Mouse (Mus musculus) stomach, embryonic 14.5 days (tissue): ENCODE data around the gene Nfib. TPM values are rescaled to one million over a fixed set of nuclear protein-coding genes. Genes with fewer than 3 reads are reported as not detected.

ENCODE experiments used
- ATAC-seq: fragments of 200-750 bp; cut with Nextera tagmentation; 2 replicates; pipeline ENCODE4 v1.8.0; 2017; ENCODE audit warnings: low read depth, moderate TSS enrichment; ENCODE audit not compliant: insufficient number of reproducible peaks, insufficient read depth, low FRiP score
- H3K27ac ChIP-seq: fragments of 300-500 bp; sonication (generic); 2 replicates; pipeline ENCODE4 v1.5.1; 2014; ENCODE audit warnings: mild to moderate bottlenecking, low read length, moderate library complexity, mixed read lengths
- H3K27me3 ChIP-seq: fragments of 300-500 bp; sonication (generic); 2 replicates; pipeline ENCODE4 v1.6.1; 2014; ENCODE audit warnings: low read length, control low read depth, mixed read lengths; ENCODE audit not compliant: control insufficient read depth, insufficient read depth
- H3K36me3 ChIP-seq: fragments of 300-500 bp; sonication (generic); 2 replicates; pipeline ENCODE4 v1.6.1; 2014; ENCODE audit warnings: mild to moderate bottlenecking, control low read depth, low read length, moderate library complexity, mixed read lengths; ENCODE audit not compliant: control insufficient read depth, insufficient read depth
- H3K4me1 ChIP-seq: fragments of 300-500 bp; sonication (generic); 2 replicates; pipeline ENCODE4 v1.6.1; 2014; ENCODE audit warnings: low read length, control low read depth, mixed read lengths; ENCODE audit not compliant: control insufficient read depth, insufficient read depth
- H3K4me2 ChIP-seq: fragments of 300-500 bp; sonication (generic); replicated peaks from 2 replicates; pipeline ENCODE4 v1.6.1; 2014; ENCODE audit warnings: low read depth, low read length, control low read depth
- H3K4me3 ChIP-seq: fragments of 300-500 bp; sonication (generic); 2 replicates; pipeline ENCODE4 v1.5.1; 2014; ENCODE audit warnings: low read depth, low read length, control low read depth
- H3K9ac ChIP-seq: fragments of 300-500 bp; sonication (generic); replicated peaks from 2 replicates; pipeline ENCODE4 v1.6.1; 2014; ENCODE audit warnings: low read depth, mild to moderate bottlenecking, control low read depth, low read length, moderate library complexity, mixed read lengths
- H3K9me3 ChIP-seq: fragments of 300-500 bp; sonication (generic); 2 replicates; pipeline ENCODE4 v1.6.1; 2016; ENCODE audit warnings: low read depth, low read length, control low read depth; ENCODE audit not compliant: control insufficient read depth
- WGBS: fragments of 180-500 bp; shearing (Covaris S2); extraction: QIAGEN DNeasy Blood & Tissue Kit; methylation state at CpG from one replicate; pipeline ENCODE4 v1.1.7; 2014; 5-methylcytosine and 5-hydroxymethylcytosine counted together
- polyA plus RNA-seq: library from polyadenylated mRNA; unstranded; fragments of >200 nt; fragmentation: Nextera tagmentation; extraction: Ambion mirVana; gene quantifications from 2 replicates; pipeline ENCODE4 v1.2.1, GENCODE M21; 2014

The Nfib gene
- polyA plus RNA-seq, 1 experiment from 2014 or later = 94.5 TPM

GRCm38 (mm10) chr4:82461676-82462075 is 243.9 kb downstream of the Nfib start:
- Histone ChIP-seq H3K4me1 (peaks cover 31% of the 10 kb centered on the region), H3K9me3 (no peaks in the 10 kb centered on the region), H3K36me3 (no peaks in the 10 kb centered on the region)

GRCm38 (mm10) chr4:82458895-82459294 is 246.7 kb downstream of the Nfib start:
- Histone ChIP-seq H3K4me2 (no peak overlapping the region), H3K9me3 (no peaks in the 10 kb centered on the region), H3K4me1 (peaks cover 10% of the 10 kb centered on the region), H3K36me3 (no peaks in the 10 kb centered on the region; the same call in 1 of the 2 replicates), H3K27ac (no peak overlapping the region), H3K4me3 (no peak overlapping the region), H3K9ac (no peak overlapping the region), H3K27me3 (no peaks in the 10 kb centered on the region)
- 94% methylated on average over 10 of the region's 10 CpGs for WGBS
- ATAC-seq = no peak

More at GRCm38 (mm10) chr4:82461676-82462075, 243.9 kb downstream of the Nfib start:
- H3K27ac ChIP-seq = no peak overlapping the region
- no peak for ATAC-seq
- H3K4me2 ChIP-seq = no peak overlapping the region
- WGBS = 94% methylated on average over 2 of the region's 2 CpGs
- H3K27me3 ChIP-seq = no peaks in the 10 kb centered on the region
- no peak overlapping the region for H3K9ac ChIP-seq
- no peak overlapping the region for H3K4me3 ChIP-seq

- Histone ChIP-seq H3K36me3 (no peaks in the 10 kb centered on the region; the same call in 1 of the 2 replicates), H3K9ac (no peak overlapping the region), H3K4me3 (no peak overlapping the region), H3K27ac (no peak overlapping the region), H3K9me3 (no peaks in the 10 kb centered on the region), H3K27me3 (no peaks in the 10 kb centered on the region), H3K4me2 (no peak overlapping the region), H3K4me1 (peaks cover 10% of the 10 kb centered on the region)
- WGBS = 79% methylated on average over 5 of the region's 5 CpGs
- ATAC-seq = no peak; the same call in 1 of the 2 replicates
These were observed 248.6 kb downstream of the Nfib start for GRCm38 (mm10) chr4:82456908-82457307.

GRCm38 (mm10) chr4:82456323-82456713 is 249.2 kb downstream of the Nfib start:
- Histone ChIP-seq H3K4me3 (no peak overlapping the region), H3K27ac (no peak overlapping the region), H3K9me3 (no peaks in the 10 kb centered on the region), H3K4me2 (no peak overlapping the region), H3K4me1 (peaks cover 10% of the 10 kb centered on the region), H3K36me3 (no peaks in the 10 kb centered on the region; the same call in 1 of the 2 replicates), H3K9ac (no peak overlapping the region), H3K27me3 (no peaks in the 10 kb centered on the region)
- WGBS = 30% methylated on average over 3 of the region's 3 CpGs
- no peak for ATAC-seq

GRCm38 (mm10) chr4:82455617-82456322 is 249.8 kb downstream of the Nfib start:
- H3K4me1 ChIP-seq = peaks cover 10% of the 10 kb centered on the region

GRCm38 (mm10) chr4:82454989-82455388 is 250.6 kb downstream of the Nfib start:
- H3K4me1 ChIP-seq = peaks cover 15% of the 10 kb centered on the region
- ATAC-seq = no peak
- H3K27ac ChIP-seq = no peak overlapping the region

More at GRCm38 (mm10) chr4:82455617-82456322, 249.8 kb downstream of the Nfib start:
- Histone ChIP-seq H3K27ac (no peak overlapping the region), H3K36me3 (no peaks in the 10 kb centered on the region; the same call in 1 of the 2 replicates), H3K4me2 (no peak overlapping the region), H3K9ac (no peak overlapping the region), H3K27me3 (no peaks in the 10 kb centered on the region), H3K9me3 (no peaks in the 10 kb centered on the region), H3K4me3 (no peak overlapping the region)
- no peak for ATAC-seq
- WGBS = 81% methylated on average over 8 of the region's 8 CpGs

GRCm38 (mm10) chr4:82453341-82453740 is 252.2 kb downstream of the Nfib start:
- no peak overlapping the region for H3K27ac ChIP-seq
- H3K36me3 ChIP-seq = no peaks in the 10 kb centered on the region; the same call in 1 of the 2 replicates
- H3K27me3 ChIP-seq = no peaks in the 10 kb centered on the region
- H3K4me3 ChIP-seq = no peak overlapping the region
- no peaks in the 10 kb centered on the region for H3K9me3 ChIP-seq
- no peak overlapping the region for H3K4me2 ChIP-seq
- peaks cover 22% of the 10 kb centered on the region for H3K4me1 ChIP-seq
- ATAC-seq = no peak
- no peak overlapping the region for H3K9ac ChIP-seq

More at GRCm38 (mm10) chr4:82454989-82455388, 250.6 kb downstream of the Nfib start:
- H3K36me3 ChIP-seq = no peaks in the 10 kb centered on the region; the same call in 1 of the 2 replicates
- H3K9me3 ChIP-seq = no peaks in the 10 kb centered on the region
- no peaks in the 10 kb centered on the region for H3K27me3 ChIP-seq
- H3K4me3 ChIP-seq = no peak overlapping the region
- H3K9ac ChIP-seq = no peak overlapping the region
- WGBS = 89% methylated on average over 4 of the region's 4 CpGs
- no peak overlapping the region for H3K4me2 ChIP-seq

- H3K27me3 ChIP-seq = no peaks in the 10 kb centered on the region
- ATAC-seq = no peak
- 74% methylated on average over 4 of the region's 4 CpGs for WGBS
- no peak overlapping the region for H3K4me2 ChIP-seq
- H3K27ac ChIP-seq = no peak overlapping the region
- H3K9ac ChIP-seq = no peak overlapping the region
- peaks cover 22% of the 10 kb centered on the region for H3K4me1 ChIP-seq
- H3K4me3 ChIP-seq = no peak overlapping the region
- no peaks in the 10 kb centered on the region for H3K9me3 ChIP-seq
- H3K36me3 ChIP-seq = no peaks in the 10 kb centered on the region; the same call in 1 of the 2 replicates
These were observed 252.6 kb downstream of the Nfib start for GRCm38 (mm10) chr4:82452905-82453304.
